In the genomic region with DNA sequence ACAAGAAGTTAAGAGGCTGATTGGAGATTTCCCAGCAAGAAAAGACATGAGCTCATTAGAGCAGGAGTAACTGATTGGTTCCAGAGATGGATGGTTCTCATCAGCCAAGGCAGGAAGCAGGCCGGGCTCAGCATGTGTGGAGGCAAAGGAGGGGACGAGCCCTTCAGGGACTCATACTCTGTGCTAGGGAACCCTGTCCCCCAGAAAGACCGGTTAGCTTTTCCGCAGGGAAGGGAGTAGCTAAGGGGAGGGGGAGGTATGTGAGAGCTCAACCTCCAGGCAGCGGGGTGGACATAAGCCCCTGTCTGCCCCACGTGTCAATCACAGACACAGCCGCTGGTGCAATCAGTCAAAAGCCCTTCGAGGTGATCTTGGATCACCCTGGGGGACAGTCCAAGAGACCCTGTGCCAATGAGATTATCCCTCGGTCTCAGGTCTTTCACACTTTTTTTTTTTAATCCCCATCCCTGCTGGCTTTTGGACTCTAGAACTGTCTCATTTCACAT, we compare ENCODE assay signal across 9 mouse cellular contexts. TPM values are rescaled to one million over a fixed set of nuclear protein-coding genes. Genes with fewer than 3 reads are reported as not detected.
DNase-seq lines count a peak whose midpoint lies in the region; ATAC-seq and TF ChIP-seq lines count a peak whose summit lies in the region.
"Had no signal": no experiment of that assay in that cellular context is flagged by ENCODE, and none has a peak within 500 bp of the region (broad histone marks: within the 10 kb centered on the region; RNA-seq: fewer than 3 reads in every experiment).

No protein-coding gene starts in this region.

- peaks cover 18% of the 10 kb centered on the region for H3K4me1 ChIP-seq in embryonic fibroblast, embryonic 13.5 days (ENCODE audit: control insufficient read depth, insufficient read depth, low read length)
- peaks cover 16% of the 10 kb centered on the region for H3K4me1 ChIP-seq in hindbrain, embryonic 13.5 days (replicated peaks)
- H3K4me1 ChIP-seq in midbrain, postnatal 0 days (ENCODE audit: insufficient read depth, low read length): peaks cover 4% of the 10 kb centered on the region; the same call in 1 of the 2 replicates

- H3K9me3 ChIP-seq in hindbrain, embryonic 13.5 days: no peaks in the 10 kb centered on the region
- H3K9me3 ChIP-seq in midbrain, postnatal 0 days (ENCODE audit: low read length): no peaks in the 10 kb centered on the region

- no peaks in the 10 kb centered on the region for H3K36me3 ChIP-seq in hindbrain, embryonic 13.5 days
- H3K36me3 ChIP-seq in midbrain, postnatal 0 days (ENCODE audit: insufficient read depth, low read length): no peaks in the 10 kb centered on the region

- no peaks in the 10 kb centered on the region for H3K27me3 ChIP-seq in hindbrain, embryonic 13.5 days
- H3K27me3 ChIP-seq in midbrain, postnatal 0 days (ENCODE audit: insufficient read depth, low read length): no peaks in the 10 kb centered on the region

- peak overlapping the region; percentile 78 for H3K27ac ChIP-seq in embryonic fibroblast, embryonic 13.5 days (ENCODE audit: insufficient read depth, low read length)
- H3K27ac ChIP-seq in hindbrain, embryonic 13.5 days: peak overlapping the region; percentile 23; the same call in 1 of the 2 replicates
- H3K27ac ChIP-seq in midbrain, postnatal 0 days (ENCODE audit: low read depth, low read length): no peak overlapping the region

- TF ChIP-seq CTCF in embryonic fibroblast, embryonic 13.5 days (IDR thresholded peaks at IDR 0.05; ENCODE audit: borderline replicate concordance, insufficient read depth, low read length): no peak
- TF ChIP-seq CTCF in midbrain, postnatal 0 days (IDR thresholded peaks at IDR 0.05): no peak

- ATAC-seq in hindbrain, embryonic 13.5 days (ENCODE audit: low FRiP score): no peak
- no peak for ATAC-seq in midbrain, postnatal 0 days (ENCODE audit: low FRiP score)

- H3K4me3 ChIP-seq in embryonic fibroblast, embryonic 13.5 days (ENCODE audit: insufficient read depth, low read length): no peak overlapping the region
- H3K4me3 ChIP-seq in hindbrain, embryonic 13.5 days: no peak overlapping the region
- H3K4me3 ChIP-seq in midbrain, postnatal 0 days (ENCODE audit: low read depth, low read length): no peak overlapping the region

- WGBS in hindbrain, embryonic 13.5 days: 16% methylated on average over 9 of the region's 9 CpGs
- WGBS in midbrain, postnatal 0 days: 11% methylated on average over 9 of the region's 9 CpGs

- peak; percentile 44 for DNase-seq in kidney, postnatal 10 days
- no peak for DNase-seq in kidney, adult 9 months
- peak; percentile 63 for DNase-seq in midbrain, postnatal 0 days (ENCODE audit: low spot score)
- no peak for DNase-seq in c-Kit-positive CD71-positive TER-119-positive erythroid progenitor cells, embryonic 14.5 days (ENCODE audit: low spot score)
- DNase-seq in spleen, postnatal 36 days (ENCODE audit: low spot score in 2 of 2): no peak
- no peak for DNase-seq in left cerebral cortex, adult 18-20 months (ENCODE audit: low spot score in 2 of 2)
- DNase-seq: gastrocnemius, postnatal 10 days had no signal

- TF ChIP-seq POLR2A in embryonic fibroblast, embryonic 13.5 days (IDR thresholded peaks at IDR 0.05; ENCODE audit: low read depth, low read length): no peak

- no peak overlapping the region for H3K9ac ChIP-seq in hindbrain, embryonic 13.5 days
- no peak overlapping the region for H3K9ac ChIP-seq in midbrain, postnatal 0 days (replicated peaks; ENCODE audit: low read length, poor library complexity, severe bottlenecking)

- H3K4me2 ChIP-seq in hindbrain, embryonic 13.5 days: no peak overlapping the region
- no peak overlapping the region for H3K4me2 ChIP-seq in midbrain, postnatal 0 days (ENCODE audit: low read depth, low read length, poor library complexity, severe bottlenecking)

RNA-seq across cellular contexts. Expression of a gene that starts 14.7 kb away (rescaled TPM):
- not detected in 2 replicates for polyA plus RNA-seq in embryonic fibroblast, embryonic 13.5 days (2011; ENCODE audit: insufficient read length, low read depth, missing spikeins)
- 0.27 TPM in 2 replicates for polyA plus RNA-seq in hindbrain, embryonic 13.5 days (2015; fragmentation: Nextera tagmentation; extraction: Ambion mirVana)
- 0.33 TPM in 1 of 2 replicates, not detected in the other for total RNA-seq in midbrain, postnatal 0 days (2014; rRNA removed)
- 0.37 and 0.51 TPM in 2 replicates for polyA plus RNA-seq in midbrain, postnatal 0 days (2015; fragmentation: Nextera tagmentation; extraction: Ambion mirVana)
- 1 to 10 TPM in 1 of 2 experiments, under 1 TPM in 1; 0.60 to 1.8 TPM for total RNA-seq in left cerebral cortex, adult 18-20 months (2021)

RNA-seq across cellular contexts. Expression of a gene that starts 45.6 kb away (rescaled TPM):
- not detected in 2 replicates for polyA plus RNA-seq in embryonic fibroblast, embryonic 13.5 days (2011; ENCODE audit: insufficient read length, low read depth, missing spikeins)
- polyA plus RNA-seq in hindbrain, embryonic 13.5 days (2015; fragmentation: Nextera tagmentation; extraction: Ambion mirVana): not detected in 2 replicates
- 0.11 and 0.33 TPM in 2 replicates for total RNA-seq in midbrain, postnatal 0 days (2014; rRNA removed)
- polyA plus RNA-seq in midbrain, postnatal 0 days (2015; fragmentation: Nextera tagmentation; extraction: Ambion mirVana): 0.19 TPM in 1 of 2 replicates, not detected in the other
- not detected for total RNA-seq in left cerebral cortex, adult 18-20 months (2021)

Comparison
In these comparisons a context has a peak if more than half of its experiments do, and no peak if none do; other contexts are left out.
1. DNase-seq: peak in kidney, postnatal 10 days (single experiment) and midbrain, postnatal 0 days (single experiment); none in kidney, adult 9 months (single experiment), c-Kit-positive CD71-positive TER-119-positive erythroid progenitor cells, embryonic 14.5 days (single experiment), spleen, postnatal 36 days (0 of 2) and left cerebral cortex, adult 18-20 months (0 of 2).